In genomic region chr5:66552246-66552645, GRCm38 (mm10) we compare ENCODE assay signal across 19 mouse cellular contexts.
"Had no signal": no experiment of that assay in that cellular context is flagged by ENCODE, and none has a peak within 500 bp of the region (broad histone marks: within the 10 kb centered on the region; RNA-seq: fewer than 3 reads in every experiment).

No protein-coding gene starts in this region.

- H3K9ac ChIP-seq: liver, embryonic 13.5 days; midbrain, embryonic 13.5 days; neural tube, embryonic 13.5 days; stomach, embryonic 15.5 days had no signal

- H3K4me1 ChIP-seq: liver, embryonic 13.5 days had no signal

- H3K4me2 ChIP-seq: liver, embryonic 13.5 days; midbrain, embryonic 13.5 days; neural tube, embryonic 13.5 days; stomach, embryonic 15.5 days had no signal

- H3K4me3 ChIP-seq: liver, embryonic 13.5 days; midbrain, embryonic 10.5 days; midbrain, embryonic 13.5 days; myocyte; neural tube, embryonic 13.5 days; stomach, embryonic 15.5 days had no signal

- ATAC-seq: midbrain, embryonic 13.5 days; midbrain, embryonic 16.5 days had no signal

- H3K36me3 ChIP-seq: liver, embryonic 13.5 days; neural tube, embryonic 13.5 days; stomach, embryonic 15.5 days had no signal

- DNase-seq: kidney, adult 2 months; kidney, postnatal 25 days; liver, embryonic 13.5 days; lung, adult 2 months; lung, postnatal 14 days; lung, postnatal 4 days; retina, postnatal 1 day; right cerebral cortex, postnatal 25 days; spleen, adult 18-20 months; thymus, adult 2 months; thymus, postnatal 14 days; thymus, postnatal 4 days had no signal

- H3K9me3 ChIP-seq: liver, embryonic 13.5 days; stomach, embryonic 15.5 days had no signal

- H3K27ac ChIP-seq: kidney, postnatal 0 days; liver, embryonic 13.5 days; midbrain, embryonic 10.5 days; midbrain, embryonic 13.5 days; neural tube, embryonic 13.5 days; stomach, embryonic 15.5 days had no signal

- H3K27me3 ChIP-seq: liver, embryonic 13.5 days; midbrain, embryonic 13.5 days; neural tube, embryonic 13.5 days; stomach, embryonic 15.5 days had no signal
